Mouse (Mus musculus) natural killer cell, adult 2 months (primary cell): ENCODE results near the gene Mast4.
"Not testable (repeated sequence)": the region's sequence is repeated elsewhere in the genome, so short reads cannot be mapped to it uniquely, and the experiment has no call there.

Source experiments
- DNase-seq, 2 experiments: peaks; one replicate each; pipeline ENCODE4 v3.0.0; 2022; ENCODE audit warnings: low spot score in 2 of 2

Gene Mast4

DNA sequence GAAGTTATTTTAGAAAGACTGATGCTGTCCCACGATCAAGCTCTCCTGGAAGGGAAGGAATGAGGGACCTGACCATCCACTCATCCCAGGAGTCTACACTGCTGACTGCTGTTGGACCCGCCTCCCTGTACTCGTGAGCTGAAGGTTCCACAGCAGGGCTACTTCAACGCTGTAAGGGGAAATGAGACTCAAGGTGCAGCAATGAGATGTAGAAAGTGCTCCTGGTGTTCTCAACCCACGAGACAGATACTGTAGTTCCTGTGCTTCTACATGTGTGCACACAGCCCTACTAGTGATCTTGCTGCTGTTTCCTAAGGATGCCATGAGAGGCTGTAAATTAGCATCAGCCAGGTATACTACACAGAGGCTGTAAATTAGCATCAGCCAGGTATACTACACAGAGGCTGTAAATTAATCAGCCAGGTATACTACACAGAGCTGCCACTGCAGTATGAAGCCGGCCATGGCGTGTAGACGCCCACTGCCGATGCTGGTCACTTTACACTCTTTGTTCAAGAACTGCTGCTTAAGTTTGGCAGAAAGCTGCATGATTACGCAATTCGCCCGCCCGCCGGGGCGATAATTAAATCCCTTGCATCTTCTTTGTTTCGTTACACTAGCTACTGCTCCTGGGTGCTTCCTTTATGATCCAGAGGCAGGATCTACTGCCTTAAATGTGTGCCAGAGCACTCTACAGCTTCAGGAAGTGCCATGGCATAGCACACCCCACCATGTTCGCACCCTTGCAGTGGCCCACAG lies 587.3 kb downstream of the Mast4 start:
- DNase-seq: no peak

GRCm38 (mm10) chr13:102745626-102746342 lies 588.5 kb downstream of the Mast4 start:
- DNase-seq: no peak

DNA sequence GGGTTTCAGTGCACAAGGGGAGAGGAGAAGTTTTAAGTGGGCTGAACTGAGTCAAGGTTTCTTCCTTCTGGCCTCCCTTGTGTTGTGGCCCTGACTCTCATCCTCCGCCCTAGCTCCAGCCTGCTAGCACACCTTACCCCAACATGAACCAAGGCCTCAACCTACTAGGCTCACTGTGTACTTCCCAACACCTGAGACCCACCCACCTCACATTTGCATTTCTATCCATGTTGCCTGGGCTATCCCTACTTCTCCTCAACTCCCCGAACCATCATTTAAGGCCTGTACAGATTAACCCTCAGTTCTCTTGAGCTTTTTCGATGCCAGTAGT lies 589.1 kb downstream of the Mast4 start:
- no peak for DNase-seq

DNA sequence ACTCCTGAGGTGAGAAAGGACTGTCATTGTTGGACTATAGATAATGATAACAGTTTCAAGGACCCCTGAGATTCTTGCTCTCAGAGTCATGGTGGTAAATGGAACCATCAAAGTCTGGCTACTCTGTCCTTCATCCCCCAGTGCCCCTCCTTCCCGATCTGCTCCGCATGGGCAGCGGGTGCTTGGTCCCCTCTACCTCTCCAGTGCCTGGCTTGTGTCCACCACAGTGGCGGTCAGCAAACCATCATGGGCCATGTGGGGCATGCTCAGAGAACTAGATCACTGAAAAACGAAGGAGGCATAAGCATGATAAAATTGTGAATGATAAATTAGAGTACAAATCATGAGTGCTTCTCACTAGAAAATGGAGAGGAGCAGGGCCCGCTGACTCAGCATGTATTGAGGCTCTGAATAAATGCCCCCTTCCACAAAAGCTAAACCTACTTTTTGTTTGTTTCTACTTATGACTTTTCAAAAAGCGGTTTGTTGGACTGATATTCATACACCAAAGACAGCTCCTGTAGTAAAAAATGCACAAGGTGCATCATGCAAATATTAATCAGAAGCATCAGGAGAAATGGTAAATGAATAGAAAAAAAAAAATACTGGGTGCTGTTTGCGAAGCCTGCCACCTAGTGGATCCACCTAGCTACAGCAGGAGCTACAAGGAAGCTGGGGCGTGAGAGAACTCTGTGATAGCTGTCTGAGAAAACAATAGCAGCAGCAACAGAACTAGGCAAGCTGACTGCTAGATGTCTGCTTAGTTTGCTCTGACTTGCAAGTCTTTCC lies 589.6 kb downstream of the Mast4 start:
- peak in 1 of 2 experiments; percentile 53 for DNase-seq

DNA sequence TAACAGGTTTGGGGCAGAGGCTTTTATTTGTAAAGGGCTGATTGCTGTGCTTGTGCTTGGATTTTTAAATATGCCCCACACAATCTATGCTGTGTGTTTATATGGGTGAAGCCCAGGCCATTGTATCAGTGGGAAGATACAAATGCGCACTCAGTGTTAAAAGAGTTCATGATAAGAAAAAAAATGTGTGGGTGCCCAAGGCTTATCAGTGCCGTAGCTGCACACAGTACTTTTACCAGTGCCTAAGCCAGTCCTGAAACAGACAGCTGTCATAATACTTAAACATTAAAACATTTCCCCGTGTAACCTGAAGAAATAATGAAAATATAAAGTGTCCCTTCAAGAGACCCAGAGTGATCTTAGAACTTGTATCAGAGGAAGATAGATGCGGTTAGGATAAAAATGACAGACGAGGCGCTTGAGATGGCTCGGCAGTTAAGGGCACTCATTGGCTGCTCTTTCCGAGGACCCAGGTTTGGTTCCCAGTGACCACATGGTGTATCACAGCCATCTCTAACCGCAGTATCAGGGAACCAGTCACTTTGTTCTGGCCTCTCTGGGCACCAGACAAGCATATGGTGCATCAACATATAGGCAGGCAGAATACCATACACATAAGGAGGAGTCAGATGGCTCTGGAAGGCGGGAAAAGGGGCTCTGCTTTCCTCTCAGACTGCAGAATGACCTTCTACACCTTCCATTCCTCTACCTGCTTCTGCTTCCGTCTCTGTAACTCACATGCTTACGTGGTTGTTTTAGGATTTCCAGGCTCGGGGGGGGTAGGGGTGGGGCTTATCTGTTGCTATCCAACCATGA lies 594.4 kb downstream of the Mast4 start:
- DNase-seq: no peak

GRCm38 (mm10) chr13:102737811-102738210 lies 596.5 kb downstream of the Mast4 start:
- no peak for DNase-seq

DNA sequence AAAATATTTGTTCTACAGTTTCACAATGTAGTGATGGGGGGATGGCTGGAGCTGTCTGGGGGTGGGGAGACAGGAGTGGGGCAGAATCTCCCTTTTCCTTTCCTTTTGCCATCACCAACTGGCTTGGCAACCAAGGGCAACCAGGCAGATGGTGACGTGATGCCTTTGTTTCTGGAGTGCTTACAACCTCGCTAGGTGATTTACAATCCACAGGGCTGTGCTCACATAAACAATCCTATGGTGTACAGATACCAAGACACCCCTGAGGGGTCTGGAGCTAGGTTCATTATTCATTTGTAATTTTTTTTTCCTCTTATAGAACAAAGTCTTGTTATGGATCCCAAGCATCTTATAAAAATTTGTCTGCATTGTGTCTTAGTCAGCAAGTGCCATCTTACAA lies 601.2 kb downstream of the Mast4 start:
- DNase-seq: no peak

DNA sequence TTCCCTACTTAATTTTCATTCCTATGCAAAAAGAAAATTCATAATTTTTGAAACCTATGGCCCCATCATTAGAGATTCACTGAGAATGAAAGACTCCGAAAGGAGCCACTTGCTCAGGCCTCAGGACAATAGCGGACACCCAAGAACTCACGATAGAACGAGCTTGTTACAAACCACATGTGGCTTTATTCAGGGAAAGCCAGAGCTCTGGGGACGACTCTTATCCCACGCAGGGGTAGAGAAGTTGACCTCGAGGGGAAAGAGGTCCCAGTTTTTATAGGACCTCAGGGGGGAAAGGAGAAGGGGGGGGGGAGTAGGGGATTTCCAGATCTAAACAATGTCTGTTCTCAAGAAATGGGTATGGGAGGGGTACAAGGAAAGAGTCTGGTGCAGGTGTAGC lies 605.3 kb downstream of the Mast4 start:
- DNase-seq: not testable (repeated sequence)

DNA sequence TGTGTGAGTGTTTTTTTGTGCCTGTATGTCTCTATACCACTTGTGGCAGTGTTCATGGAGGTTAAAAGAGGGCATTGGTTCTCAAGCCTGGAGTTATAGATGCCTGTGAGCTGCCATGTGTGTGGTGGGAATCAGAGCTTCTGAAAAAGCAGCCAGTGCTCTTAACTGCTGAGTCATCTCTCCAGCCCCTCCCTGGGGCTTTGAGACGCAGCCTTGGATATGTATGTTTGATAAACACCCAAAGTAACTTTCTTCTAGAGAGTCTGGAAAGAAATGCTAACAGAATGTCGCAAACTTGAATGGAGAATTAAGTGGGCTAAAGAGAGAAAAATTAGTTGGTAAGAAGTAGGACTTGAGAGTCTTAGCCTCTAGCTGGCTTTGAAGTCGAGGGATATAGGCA lies 606.3 kb downstream of the Mast4 start:
- no peak for DNase-seq

DNA sequence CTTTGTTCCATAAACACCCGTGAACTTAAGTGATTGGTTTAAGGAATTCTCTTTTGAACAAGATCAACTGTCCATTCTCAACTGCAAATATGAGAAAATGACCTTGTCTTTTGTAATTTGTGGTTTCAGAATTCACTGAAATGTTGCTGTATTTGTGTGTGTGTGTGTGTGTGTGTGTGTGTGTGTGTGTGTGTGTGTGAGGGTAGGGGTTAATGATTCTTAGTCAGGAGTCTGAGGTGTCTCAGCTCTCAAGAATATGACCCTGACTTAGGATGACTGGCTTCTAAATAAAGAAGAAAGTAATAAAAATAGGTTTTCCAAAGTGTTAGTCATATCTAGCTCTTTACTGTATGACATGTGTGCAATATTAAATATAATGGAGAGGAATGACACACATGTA lies 607.4 kb downstream of the Mast4 start:
- no peak for DNase-seq

GRCm38 (mm10) chr13:102725906-102726305 lies 608.4 kb downstream of the Mast4 start:
- no peak for DNase-seq

DNA sequence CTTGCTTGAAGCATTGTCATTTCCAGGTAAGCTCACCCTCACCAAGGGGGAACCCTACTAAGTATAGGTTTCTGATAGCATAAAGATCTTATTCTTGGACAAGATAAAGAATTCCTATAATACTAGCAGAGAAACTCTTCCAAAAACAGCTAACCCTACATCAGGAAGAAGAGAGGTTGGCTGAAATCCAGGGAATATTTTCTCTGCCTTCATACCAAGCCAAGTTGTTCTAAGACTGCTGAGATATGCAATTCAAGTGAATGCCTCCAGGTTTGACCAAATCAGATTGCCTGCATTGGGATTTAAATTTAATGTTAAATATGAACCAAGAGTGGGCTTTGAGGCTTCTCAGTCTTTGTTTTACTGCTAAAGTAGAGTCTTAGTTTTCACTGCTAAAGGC lies 608.9 kb downstream of the Mast4 start:
- no peak for DNase-seq

DNA sequence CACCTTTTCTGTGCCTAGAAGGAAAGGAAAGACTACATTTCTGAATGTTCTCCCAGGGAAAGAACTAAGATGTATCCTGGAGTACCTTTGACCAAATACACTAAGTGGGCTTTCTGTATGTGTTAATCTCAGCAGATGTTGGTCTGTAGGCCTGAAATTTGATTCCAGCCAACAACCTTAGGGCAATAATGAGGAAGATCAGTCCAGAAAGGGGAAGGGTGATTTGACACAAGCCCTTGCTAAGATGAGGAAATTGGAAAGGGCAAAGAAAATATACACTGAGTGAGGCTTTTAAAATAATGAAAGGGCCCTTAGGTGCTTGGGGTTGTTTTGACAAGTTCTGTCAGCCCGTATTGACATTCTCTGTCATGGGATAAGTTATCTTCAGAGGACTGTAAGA lies 617.3 kb downstream of the Mast4 start:
- DNase-seq: no peak

DNA sequence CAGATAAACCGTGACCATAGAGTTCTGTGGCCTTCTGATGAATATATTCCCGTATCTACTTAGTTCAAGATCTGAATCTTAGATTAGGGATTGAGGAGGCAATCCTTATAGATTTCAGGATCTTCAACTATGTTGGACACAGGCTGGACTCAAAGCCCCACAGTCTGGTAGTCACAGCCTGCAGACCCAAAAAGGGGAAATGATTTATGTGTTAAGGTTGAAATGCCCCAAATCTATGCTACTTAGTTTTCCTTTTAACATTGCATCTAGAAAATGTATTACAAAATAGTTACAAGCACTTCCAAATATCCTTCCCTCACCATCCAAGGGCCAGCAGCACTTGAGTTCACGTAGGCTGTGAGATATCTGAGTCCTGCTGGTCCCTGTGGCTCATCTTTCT lies 633.6 kb downstream of the Mast4 start:
- DNase-seq: no peak

- no peak for DNase-seq
These were observed 634.1 kb downstream of the Mast4 start for GRCm38 (mm10) chr13:102700176-102700575.

GRCm38 (mm10) chr13:102698751-102699323 lies 635.5 kb downstream of the Mast4 start:
- DNase-seq: no peak

GRCm38 (mm10) chr13:102698335-102698734 lies 636.0 kb downstream of the Mast4 start:
- DNase-seq: no peak

DNA sequence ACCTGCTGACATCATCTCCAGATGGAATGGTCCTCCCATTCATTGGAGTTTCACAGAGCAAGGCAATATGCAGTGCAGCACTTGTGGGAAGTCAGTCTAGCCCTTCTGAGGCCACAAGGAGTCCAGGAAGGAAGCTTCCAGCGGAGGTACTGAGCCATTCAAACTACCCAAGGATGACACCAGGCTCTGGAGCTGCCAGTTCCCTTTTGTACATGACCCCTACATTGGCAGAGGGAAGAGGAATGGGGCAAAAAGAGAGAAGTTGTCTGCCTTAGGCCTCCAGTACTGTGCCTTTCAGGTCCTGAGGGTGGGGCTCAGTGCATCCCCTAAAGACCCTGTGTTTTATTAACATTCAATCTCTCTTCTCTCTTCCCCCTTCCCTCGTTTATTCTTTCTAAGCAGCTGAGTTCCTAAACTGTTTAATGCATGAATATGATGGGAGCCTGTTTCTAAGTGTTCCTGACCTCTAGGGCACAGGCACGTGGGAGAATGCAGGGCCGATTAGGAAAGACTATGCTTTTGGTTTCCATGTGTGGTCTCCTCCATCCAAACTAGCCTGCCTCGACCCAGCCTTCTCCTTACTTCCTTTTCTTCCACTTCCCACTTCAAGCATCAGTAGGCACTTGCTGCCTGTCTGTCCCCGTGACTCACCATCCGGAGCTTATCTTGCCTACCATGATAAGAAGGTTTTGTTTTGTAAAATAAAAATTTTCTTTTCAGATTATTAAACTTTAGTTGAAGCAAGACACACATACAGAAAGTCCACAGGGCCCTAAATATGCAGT lies 639.0 kb downstream of the Mast4 start:
- DNase-seq: no peak

DNA sequence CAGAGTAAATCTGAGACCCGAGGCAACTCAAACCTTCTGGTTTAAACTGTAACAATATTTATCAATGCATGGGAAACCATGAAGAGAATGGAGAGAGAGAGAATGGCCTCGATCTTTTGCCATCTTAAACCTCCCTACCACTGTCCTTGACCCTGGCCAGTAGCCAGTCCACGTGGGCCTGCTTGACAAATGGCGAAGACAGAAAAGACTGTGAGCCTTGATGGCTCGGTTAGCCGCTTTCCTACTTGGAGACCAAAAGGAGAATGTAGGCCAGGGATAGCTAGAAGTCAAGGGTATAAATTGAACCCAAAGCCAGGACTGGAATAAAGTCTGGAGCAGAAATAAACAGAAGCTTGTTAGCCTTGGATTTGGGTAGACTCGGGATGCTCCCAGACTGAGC lies 640.1 kb downstream of the Mast4 start:
- no peak for DNase-seq

GRCm38 (mm10) chr13:102693341-102693801 lies 640.9 kb downstream of the Mast4 start, which contains the start of gene Cd180:
TSS of gene Cd180 (plus strand) at chr13:102693558.
- peak in 1 of 2 experiments; percentile 54 for DNase-seq
